Mouse (Mus musculus) spleen, embryonic (tissue): ENCODE measurements around the gene Acta2.

Source experiments
- CTCF ChIA-PET: fragments of 350-600 bp; sonication (Branson Sonifier 250); formaldehyde crosslinking; loops from one replicate; lab custom pipeline; 2022; lab: Charles Lee

Acta2 gene

GRCm38 (mm10) chr19:34193683-34194082, 61.7 kb downstream of the Acta2 start:
- CTCF ChIA-PET, result interaction anchor here (1.6 kb wide), 1 partner anchor 25 kb away, joined by 7 read pairs; no protein-coding TSS in a partner anchor

- CTCF ChIA-PET, result no interaction called here
Observed at GRCm38 (mm10) chr19:34193149-34193548, 62.2 kb downstream of the Acta2 start.

- CTCF ChIA-PET, result interaction anchor here (1.0 kb wide), 1 partner anchor 9 kb away, joined by 3 read pairs; no protein-coding TSS in a partner anchor
Observed at GRCm38 (mm10) chr19:34192008-34192963, 63.1 kb downstream of the Acta2 start, which contains the start of gene Stambpl1. Gene Stambpl1 (plus strand): TSS chr19:34192229.

GRCm38 (mm10) chr19:34191645-34192007, 63.8 kb downstream of the Acta2 start:
- CTCF ChIA-PET, result interaction anchor here (1.0 kb wide), 1 partner anchor 9 kb away, joined by 3 read pairs; no protein-coding TSS in a partner anchor
